Comparison of ENCODE assay signal across 8 mouse cellular contexts in the genomic region with DNA sequence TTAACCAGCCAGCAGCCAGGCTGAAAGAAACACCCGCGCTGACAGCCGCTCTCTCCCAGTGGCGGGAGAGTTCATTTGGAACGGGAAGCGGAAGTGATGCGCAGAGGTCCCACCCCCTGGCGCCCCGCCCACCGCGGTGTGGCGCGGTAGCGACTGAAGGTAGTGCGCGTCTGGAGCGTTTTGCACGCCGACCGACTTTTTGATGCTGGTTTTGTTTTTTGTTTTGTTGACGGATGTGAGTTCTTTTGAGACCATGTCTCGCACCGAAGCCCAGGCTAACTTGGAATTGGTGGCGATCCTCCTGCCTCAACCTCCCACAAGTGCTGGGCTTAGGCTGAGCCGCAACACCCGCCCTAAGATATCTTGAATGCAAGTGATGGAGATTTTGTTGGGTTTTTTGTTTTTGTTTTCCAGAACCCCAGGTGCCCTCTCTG. TPM values are rescaled to one million over a fixed set of nuclear protein-coding genes. Genes with fewer than 3 reads are reported as not detected.
DNase-seq lines count a peak whose midpoint lies in the region; ATAC-seq and TF ChIP-seq lines count a peak whose summit lies in the region.

A gene (minus strand): TSS at position 88 of the 434 bp plus-strand sequence.

- peaks cover 10% of the 10 kb centered on the region for H3K4me1 ChIP-seq in embryonic facial prominence, embryonic 12.5 days
- no peaks in the 10 kb centered on the region; the same call in 1 of the 2 replicates for H3K4me1 ChIP-seq in kidney, adult 2 months (ENCODE audit: control insufficient read depth, insufficient read depth, low read length)
- peaks cover 10% of the 10 kb centered on the region; the same call in 1 of the 2 replicates for H3K4me1 ChIP-seq in limb, embryonic 13.5 days
- peaks cover 11% of the 10 kb centered on the region for H3K4me1 ChIP-seq in midbrain, embryonic 15.5 days

- H3K4me3 ChIP-seq in embryonic facial prominence, embryonic 12.5 days = peak within 1 kb of the TSS; percentile 77
- H3K4me3 ChIP-seq in kidney, adult 2 months (ENCODE audit: insufficient read depth, low read depth, low read length) = peak within 1 kb of the TSS; percentile 83
- H3K4me3 ChIP-seq in limb, embryonic 13.5 days = peak within 1 kb of the TSS; percentile 73
- peak within 1 kb of the TSS; percentile 84 for H3K4me3 ChIP-seq in midbrain, embryonic 15.5 days

- no peak for TF ChIP-seq CTCF in kidney, adult 2 months (conservative IDR thresholded peaks at IDR 0.05; ENCODE audit: insufficient read depth, insufficient read length, low read depth, low read length)

- TF ChIP-seq POLR2A in kidney, adult 2 months (IDR thresholded peaks at IDR 0.05; ENCODE audit: low read depth, low read length) = peak; percentile 50

- H3K27me3 ChIP-seq in embryonic facial prominence, embryonic 12.5 days = no peaks in the 10 kb centered on the region
- H3K27me3 ChIP-seq in kidney, adult 2 months (replicated peaks; ENCODE audit: control insufficient read depth, insufficient read depth, low read length) = no peaks in the 10 kb centered on the region
- H3K27me3 ChIP-seq in limb, embryonic 13.5 days = no peaks in the 10 kb centered on the region
- H3K27me3 ChIP-seq in midbrain, embryonic 15.5 days (replicated peaks) = no peaks in the 10 kb centered on the region

- peaks cover 19% of the 10 kb centered on the region; the same call in 1 of the 2 replicates for H3K36me3 ChIP-seq in embryonic facial prominence, embryonic 12.5 days
- no peaks in the 10 kb centered on the region for H3K36me3 ChIP-seq in kidney, adult 2 months (ENCODE audit: control insufficient read depth, insufficient read depth, low read length)
- H3K36me3 ChIP-seq in limb, embryonic 13.5 days = peaks cover 24% of the 10 kb centered on the region
- peaks cover 3% of the 10 kb centered on the region; the same call in 1 of the 2 replicates for H3K36me3 ChIP-seq in midbrain, embryonic 15.5 days (replicated peaks)

- peak within 1 kb of the TSS; percentile 82 for H3K4me2 ChIP-seq in embryonic facial prominence, embryonic 12.5 days (replicated peaks)
- peak within 1 kb of the TSS; percentile 85 for H3K4me2 ChIP-seq in limb, embryonic 13.5 days (replicated peaks)
- H3K4me2 ChIP-seq in midbrain, embryonic 15.5 days = peak within 1 kb of the TSS; percentile 77

- peak; percentile 83 for DNase-seq in 416B (ENCODE audit: low read depth)
- peak; percentile 91 to 94 for DNase-seq in adrenal gland, postnatal 36 days
- DNase-seq in heart, adult 18-20 months = peak; percentile 90 to 95
- DNase-seq in kidney, adult 2 months = peak; percentile 91
- DNase-seq in spleen, adult 18-20 months = peak; percentile 70 to 87

- H3K9me3 ChIP-seq in embryonic facial prominence, embryonic 12.5 days = no peaks in the 10 kb centered on the region
- H3K9me3 ChIP-seq in limb, embryonic 13.5 days = no peaks in the 10 kb centered on the region
- no peaks in the 10 kb centered on the region for H3K9me3 ChIP-seq in midbrain, embryonic 15.5 days

- H3K9ac ChIP-seq in embryonic facial prominence, embryonic 12.5 days = peak within 1 kb of the TSS; percentile 46
- H3K9ac ChIP-seq in limb, embryonic 13.5 days = peak within 1 kb of the TSS; percentile 74
- H3K9ac ChIP-seq in midbrain, embryonic 15.5 days = peak within 1 kb of the TSS; percentile 84

- H3K27ac ChIP-seq in embryonic facial prominence, embryonic 12.5 days = peak within 1 kb of the TSS; percentile 76
- no peak within 1 kb of the TSS for H3K27ac ChIP-seq in kidney, adult 2 months (ENCODE audit: insufficient read depth, low read depth, low read length)
- peak within 1 kb of the TSS; percentile 69 for H3K27ac ChIP-seq in limb, embryonic 13.5 days
- peak within 1 kb of the TSS; percentile 96 for H3K27ac ChIP-seq in midbrain, embryonic 15.5 days

- WGBS in embryonic facial prominence, embryonic 12.5 days = under 1% methylated on average over 26 of the region's 26 CpGs
- under 1% methylated on average over 26 of the region's 26 CpGs for WGBS in kidney, adult 2 months
- under 1% methylated on average over 26 of the region's 26 CpGs for WGBS in limb, embryonic 13.5 days
- WGBS in midbrain, embryonic 15.5 days = under 1% methylated on average over 26 of the region's 26 CpGs

- ATAC-seq in embryonic facial prominence, embryonic 12.5 days (ENCODE audit: insufficient number of reproducible peaks, insufficient read depth, low FRiP score, low TSS enrichment) = peak; percentile 89
- peak; percentile 92 for ATAC-seq in limb, embryonic 13.5 days (ENCODE audit: low FRiP score, low read depth)
- ATAC-seq in midbrain, embryonic 15.5 days (replicated peaks) = peak; percentile 95

RNA-seq across cellular contexts. Expression of the gene that starts here (rescaled TPM):
- 1 to 10 TPM; 5.6 to 5.8 TPM for total RNA-seq in adrenal gland, postnatal 36 days (2021)
- polyA plus RNA-seq in embryonic facial prominence, embryonic 12.5 days (2016; fragmentation: Nextera tagmentation; extraction: Ambion mirVana) = 39.2 and 42.6 TPM in 2 replicates
- 1 to 10 TPM; 1.7 to 2.8 TPM for total RNA-seq in heart, adult 18-20 months (2021)
- 2.9 and 3.0 TPM in 2 replicates for polyA plus RNA-seq in kidney, adult 2 months (2012; rRNA removed)
- polyA plus RNA-seq in limb, embryonic 13.5 days (2015; fragmentation: Nextera tagmentation; extraction: Ambion mirVana) = 37.3 and 40.2 TPM in 2 replicates
- polyA plus RNA-seq in midbrain, embryonic 15.5 days (2015; fragmentation: Nextera tagmentation; extraction: Ambion mirVana) = 21.0 and 21.7 TPM in 2 replicates
